Mouse (Mus musculus) brain, embryonic 18.5 days (tissue): ENCODE measurements around the gene Pla2g2d.

Experiments used
- DNase-seq: peaks from one replicate; pipeline ENCODE4 v3.0.0-alpha.2; 2012; ENCODE audit warnings: low read depth, low spot score

Pla2g2d gene

DNA sequence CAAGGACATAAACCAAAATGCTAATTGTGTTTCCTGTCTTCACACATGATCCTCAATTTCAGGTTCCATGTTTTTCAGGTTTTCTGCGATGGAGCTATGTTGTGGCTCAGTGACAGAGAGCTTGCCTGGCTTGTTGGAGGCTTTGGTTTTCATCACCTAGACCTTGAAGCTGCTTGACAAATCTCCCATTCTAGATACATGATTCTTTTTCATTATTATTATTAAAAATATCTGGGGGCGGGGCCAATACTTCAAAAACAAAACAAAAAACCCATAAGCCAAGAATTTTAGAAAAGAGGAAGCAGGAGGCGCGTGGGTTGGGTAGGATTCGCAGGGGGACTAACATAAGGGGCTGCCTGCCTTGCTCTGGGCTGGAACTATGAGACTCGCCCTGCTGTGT lies at the start of gene Pla2g2d:
Gene Pla2g2d (plus strand): TSS at position 301 of the 400 bp plus-strand sequence.
- no peak for DNase-seq

DNA sequence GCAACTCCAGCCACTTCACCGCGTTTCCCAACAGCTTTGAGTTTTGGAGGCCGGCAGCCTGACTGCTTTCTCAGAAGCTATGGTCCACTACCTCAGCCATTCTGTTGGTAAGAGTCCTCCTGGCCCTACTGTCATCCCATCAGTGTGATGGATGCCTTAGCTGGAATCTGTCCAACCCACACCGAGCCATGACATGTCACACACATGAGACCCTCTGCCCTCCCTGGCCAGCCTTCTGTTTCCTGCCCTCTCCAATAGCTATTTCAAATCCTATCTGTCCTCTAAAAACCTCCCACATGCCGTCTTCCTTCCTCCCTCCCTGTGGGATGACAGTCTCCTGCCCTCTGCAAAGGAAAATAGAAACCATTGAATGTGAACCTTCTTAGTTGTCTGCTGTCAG lies 49.8 kb upstream of the Pla2g2d start:
- DNase-seq = no peak

DNA sequence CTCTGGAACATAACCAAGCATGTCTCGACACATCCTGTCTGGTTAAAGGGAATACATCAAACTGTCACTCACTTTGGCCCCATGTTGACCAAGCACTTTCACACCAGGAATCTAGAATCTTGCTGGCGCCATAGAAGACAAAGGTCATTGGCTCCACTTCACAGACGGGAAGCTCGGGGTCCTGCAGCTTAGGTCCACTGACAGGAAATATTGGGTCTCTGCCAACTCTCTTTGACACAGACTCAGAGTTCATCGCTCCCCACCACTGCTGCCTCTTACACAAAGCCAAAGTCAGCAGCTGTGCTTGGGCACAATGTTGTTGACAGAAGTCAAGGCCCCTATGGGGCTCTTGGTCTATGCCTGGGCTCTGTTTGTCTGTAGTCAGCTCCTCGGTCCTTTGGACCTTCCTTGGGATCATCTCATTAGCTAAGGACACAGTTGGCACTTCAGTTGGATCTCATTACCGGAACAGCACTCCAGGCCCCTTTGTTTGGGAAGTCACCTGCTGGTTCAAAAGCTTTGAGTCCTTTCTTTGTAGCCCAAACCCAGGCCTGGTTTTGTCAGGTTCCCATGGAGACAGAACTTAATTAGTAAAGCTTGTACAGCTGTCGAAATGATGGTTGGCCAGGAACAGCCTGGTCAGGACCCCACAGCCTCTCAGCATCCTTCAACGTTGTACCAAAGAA lies 46.4 kb upstream of the Pla2g2d start:
- no peak for DNase-seq

DNA sequence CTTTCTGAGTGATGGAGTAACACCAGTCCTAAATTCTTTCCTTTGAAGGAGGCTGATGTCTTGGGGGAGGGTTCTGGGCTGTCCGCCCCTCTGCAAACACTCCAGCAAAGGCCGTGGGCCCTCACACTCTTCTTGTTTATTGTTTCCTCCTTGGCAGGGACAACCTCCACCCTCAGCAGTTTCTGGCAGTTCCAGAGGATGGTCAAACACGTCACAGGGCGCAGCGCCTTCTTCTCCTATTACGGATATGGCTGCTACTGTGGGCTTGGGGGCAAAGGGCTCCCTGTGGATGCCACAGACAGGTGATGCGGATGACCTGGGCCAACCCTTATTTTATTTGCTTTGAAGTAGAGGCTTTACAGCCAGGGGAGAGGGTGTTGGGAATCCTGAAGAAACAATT lies 41.4 kb upstream of the Pla2g2d start:
- no peak for DNase-seq

DNA sequence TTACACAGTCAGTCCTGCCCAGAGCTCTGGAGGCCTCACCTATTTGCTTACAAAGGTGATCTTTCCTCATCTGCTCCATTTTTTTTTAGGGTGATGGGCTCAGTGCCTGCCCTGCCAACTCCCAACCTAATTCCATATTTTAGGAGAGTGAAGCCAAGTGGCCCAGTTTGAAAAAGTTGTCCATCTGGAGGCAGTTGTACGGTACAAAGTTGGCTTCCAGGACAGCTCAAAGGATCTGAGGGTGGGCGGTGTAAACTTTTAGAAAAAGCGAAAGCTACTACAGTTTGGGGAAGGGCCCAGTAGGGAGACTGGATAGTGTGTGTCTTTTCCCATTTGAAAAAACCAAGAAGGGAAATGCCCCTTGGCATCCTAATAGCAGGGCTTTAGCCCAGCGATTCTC lies 40.7 kb upstream of the Pla2g2d start:
- DNase-seq = no peak

DNA sequence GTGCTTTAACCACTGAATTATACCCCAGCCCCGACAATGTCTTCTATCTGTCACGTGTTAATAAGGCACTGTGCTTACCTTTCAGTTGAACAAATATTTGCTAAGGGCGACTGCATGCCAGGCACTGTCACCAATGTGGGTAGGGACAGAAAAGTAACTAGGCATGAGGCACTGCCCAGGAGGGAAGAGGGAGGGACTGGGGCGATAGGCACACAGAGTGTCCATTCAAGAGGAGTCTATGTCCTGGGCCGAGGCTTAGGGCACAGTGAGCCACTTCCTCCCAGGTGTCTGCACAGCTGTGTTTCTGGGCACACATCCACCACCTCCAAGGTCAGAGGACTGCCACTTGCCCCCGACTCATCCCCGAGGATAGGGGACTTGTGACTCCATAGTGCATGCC lies 38.5 kb upstream of the Pla2g2d start, which contains the start of gene Ubxn10:
Gene Ubxn10 (minus strand): TSS at position 137 of the 400 bp plus-strand sequence.
- no peak for DNase-seq

DNA sequence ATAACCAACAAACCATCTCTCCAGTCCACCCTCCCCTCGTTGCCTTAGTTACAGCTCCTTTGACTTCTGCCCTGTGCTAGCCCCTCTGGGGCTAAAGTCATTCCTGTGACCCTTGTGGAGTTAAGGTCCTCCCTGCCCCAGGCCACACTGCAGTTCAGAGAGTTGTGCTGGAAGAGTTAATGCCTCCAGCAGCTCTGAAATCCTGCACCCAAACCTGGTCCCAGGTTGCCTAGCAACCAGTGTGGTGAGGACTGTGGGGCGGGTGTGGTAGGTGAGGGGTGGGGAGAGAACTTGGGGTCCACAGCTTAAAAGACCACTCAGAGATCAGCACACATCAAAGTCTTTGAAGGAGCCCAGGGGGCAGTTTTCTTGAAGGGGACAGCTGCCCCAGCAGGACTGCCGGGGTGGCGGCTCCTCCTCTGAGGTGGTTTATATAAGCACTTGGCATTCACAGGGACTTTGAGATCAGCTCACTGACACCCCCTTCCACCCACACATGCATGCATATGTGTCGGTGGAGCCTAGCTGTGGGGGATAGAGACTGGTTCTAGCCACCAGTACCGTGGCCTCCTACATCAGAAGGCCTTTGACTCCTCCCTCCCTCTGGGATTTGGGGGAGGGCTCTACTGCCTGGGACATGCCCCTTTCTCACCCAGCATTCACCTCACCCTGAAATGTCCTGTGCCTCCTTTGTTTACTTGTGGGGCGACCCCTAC lies 36.2 kb upstream of the Pla2g2d start:
- DNase-seq = no peak

DNA sequence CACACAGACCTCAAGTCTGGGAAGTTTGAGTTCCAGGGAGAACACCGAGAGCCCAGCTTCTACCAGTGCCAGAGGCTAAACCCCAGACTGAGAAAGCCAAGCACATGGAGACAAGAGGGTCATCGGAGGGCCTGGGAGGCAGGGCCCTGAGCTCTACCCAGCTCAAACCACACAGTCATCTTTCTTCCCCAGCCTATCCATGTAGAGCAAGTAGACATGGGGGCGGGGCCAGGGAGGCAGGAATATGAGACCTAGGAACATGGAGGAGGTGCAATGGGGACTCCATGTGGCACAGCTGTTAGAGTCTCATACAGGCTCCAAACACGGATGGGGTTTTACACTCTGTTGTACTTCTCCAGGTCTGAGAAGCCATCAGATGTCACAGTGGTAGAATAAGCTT lies 29.7 kb upstream of the Pla2g2d start:
- DNase-seq = no peak

DNA sequence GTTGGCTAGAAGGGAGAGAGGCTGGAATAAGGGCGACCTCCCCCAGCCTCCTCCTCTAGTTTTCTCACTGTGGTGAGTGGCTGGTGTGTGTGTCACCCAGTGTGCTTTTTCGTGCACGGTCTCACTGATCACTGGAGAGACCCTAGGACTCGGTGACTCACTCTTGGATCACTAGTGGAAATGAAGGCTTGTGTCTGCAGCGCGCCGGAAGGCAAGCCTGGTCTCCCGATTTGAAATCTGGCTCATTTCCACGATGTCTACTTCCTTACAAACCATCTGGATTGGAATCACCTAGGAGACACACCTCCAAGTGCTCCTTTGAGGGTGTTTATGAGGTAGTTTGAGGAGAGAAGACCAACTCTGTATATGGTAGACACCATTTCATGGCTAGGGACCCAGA lies 28.7 kb upstream of the Pla2g2d start:
- no peak for DNase-seq

DNA sequence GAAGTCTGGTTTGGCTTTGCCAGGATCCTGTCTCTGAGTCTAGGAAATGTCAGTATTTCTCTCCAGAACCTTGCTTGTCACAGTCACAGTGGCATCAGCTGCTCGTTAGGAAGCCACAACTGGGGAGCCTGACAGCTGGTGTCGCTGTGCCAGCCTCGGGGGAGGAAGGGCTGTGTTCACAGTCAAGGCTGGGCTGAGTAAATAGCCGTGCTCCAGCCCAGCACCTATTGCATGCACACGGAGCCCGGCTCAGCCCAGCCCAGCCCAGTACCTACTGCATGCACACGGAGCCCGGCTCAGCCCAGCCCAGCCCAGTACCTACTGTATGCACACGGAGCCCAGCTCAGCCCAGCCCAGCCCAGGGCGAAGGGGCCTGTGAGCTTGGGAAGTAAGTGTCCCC lies 27.7 kb upstream of the Pla2g2d start:
- DNase-seq = no peak

DNA sequence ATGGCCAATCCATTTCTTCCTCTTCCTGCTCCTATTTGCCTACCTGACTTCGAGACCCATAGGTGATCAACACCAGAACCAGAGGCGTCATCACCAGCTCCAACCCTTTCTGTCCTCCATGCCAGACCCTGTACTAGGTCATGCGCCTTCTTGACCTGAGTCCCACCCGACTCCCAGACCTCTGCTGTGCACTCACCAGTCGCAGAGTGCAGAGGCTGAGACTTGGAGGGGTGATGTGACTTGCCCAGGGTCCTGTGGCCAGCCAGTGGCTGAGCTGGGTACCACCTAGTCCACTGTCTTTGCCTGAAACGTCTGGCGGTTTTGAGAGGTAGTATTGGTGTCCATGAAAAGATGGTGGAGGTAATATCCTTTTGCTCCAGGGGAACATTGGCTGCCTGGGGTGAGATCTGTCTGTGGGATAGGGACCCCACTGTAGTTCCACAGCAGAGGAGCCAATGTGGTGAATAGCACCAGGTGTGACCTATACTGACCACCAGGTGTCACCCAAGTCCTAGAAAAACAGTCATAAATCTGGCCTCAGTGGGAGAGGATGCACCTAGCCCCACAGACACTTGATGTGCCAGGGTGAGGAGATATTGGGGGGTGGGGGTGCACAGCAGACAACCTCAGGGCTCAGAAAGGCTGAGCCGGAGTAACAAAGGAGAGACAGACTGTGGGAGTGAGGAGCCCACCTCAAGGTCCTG lies 27.0 kb upstream of the Pla2g2d start:
- DNase-seq = no peak

DNA sequence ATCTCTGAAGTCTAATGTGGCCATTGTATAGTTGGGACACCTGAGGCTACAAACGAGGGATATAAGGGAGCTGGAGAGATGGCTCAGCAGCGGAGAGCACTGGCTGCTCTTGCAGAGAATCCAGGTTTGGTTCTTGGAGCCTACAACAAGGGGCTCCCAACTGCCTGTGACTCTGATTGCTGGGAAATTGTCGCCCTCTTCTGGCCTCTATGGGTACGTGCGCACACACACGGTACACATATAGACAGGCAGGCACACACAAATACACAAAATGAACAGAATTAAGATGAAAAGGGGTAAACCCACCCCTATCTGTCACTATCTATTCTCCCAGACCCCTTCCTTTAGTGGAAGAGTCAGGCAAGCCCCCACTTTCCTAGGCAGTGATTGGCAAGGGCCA lies 22.9 kb upstream of the Pla2g2d start:
- no peak for DNase-seq

DNA sequence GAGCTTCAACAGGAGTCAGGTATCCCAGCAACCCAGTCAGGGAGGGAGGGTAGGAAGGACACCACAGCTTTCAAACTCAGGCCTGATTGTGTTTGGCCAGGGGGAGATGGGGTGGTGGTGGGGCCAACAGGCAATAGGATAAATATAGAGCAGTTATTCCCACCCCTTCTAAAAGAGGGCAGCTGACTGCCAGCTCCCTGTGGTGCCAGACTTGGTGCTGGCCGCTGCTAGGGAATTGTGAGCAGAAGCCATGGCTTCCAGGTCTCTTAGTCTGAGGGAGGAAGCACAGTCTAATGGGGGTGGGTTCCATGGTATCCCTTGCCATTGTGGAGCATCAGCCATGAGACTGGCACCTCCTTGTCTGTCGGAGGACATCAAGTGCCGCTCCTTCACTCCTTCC lies 21.9 kb upstream of the Pla2g2d start:
- no peak for DNase-seq

DNA sequence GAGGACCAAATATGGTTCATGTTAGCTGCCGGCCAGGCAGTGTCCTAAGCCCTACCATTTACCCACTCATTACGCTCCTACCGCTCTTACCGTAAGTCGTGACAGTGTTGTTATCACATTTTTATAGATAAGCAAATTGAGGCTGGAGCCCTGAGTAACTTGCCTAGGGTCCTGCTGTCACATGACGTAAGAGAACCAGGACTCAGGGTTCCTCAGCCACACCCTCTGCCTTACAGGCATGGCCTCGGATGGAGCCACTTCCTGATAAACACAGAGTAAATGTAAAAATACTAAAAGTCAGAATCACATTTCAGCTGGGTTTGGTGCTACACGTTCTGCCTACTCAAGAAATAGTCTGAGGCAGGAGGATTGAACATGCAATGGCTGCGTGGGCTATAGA lies 21.1 kb upstream of the Pla2g2d start:
- DNase-seq = no peak

DNA sequence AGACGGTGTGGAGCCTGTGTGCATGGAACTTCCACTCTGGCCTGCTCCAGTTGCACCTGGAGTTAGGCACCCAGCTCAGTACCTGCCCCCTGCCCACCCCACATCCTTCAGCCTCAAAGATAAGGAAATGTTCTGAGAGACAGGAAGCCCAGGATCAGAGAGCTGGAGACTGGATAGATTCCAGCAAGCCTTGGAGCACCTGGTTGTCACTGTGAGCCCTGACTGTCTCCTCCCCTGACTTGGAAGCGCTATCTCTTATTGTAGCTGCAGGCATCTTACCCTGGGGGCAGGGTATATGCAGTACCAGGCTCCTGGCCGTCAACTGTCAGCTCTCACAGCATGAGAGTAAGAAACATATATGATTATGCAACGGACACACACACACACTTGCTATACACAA lies 20.1 kb upstream of the Pla2g2d start:
- no peak for DNase-seq

DNA sequence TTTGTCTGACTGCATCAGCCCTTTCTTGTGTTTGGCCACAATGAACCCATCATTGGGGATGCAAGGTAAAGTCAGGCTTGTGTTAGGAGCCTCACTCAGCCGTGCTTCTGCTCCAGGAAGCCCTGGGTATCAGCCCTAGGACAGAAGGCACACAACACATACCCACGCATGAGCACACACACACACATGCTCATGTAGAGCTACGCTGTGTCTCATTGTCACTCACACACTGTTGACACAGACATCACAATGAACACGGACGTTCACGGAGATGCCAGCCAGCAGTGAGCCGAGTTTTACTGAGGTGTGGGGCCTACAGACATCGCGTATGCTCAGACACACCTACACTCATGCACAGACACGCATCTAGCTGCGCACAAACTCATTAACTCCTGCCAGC lies 19.6 kb upstream of the Pla2g2d start:
- DNase-seq = no peak

DNA sequence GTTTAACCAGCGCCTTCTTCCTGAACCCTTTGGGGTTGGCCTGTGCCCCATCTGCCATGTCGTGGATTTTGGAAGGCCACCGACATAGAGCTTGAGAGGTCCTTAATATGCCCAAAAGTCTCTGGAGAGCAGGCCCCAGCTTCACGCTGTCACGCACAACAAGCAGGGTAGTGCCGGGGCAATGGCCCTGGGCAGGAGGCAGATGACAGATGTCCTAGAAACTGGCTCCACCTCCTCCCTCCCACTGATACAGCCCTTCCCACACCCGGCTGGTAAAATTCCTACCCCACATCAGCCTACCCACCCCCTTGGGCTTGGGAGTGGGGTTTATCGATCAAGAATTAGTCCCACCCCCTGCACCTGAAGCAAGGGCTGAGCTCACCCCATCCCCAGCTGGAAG lies 18.1 kb upstream of the Pla2g2d start, which contains the start of gene Pla2g2f:
Gene Pla2g2f (minus strand): TSS at position 211 of the 400 bp plus-strand sequence.
- DNase-seq = no peak

DNA sequence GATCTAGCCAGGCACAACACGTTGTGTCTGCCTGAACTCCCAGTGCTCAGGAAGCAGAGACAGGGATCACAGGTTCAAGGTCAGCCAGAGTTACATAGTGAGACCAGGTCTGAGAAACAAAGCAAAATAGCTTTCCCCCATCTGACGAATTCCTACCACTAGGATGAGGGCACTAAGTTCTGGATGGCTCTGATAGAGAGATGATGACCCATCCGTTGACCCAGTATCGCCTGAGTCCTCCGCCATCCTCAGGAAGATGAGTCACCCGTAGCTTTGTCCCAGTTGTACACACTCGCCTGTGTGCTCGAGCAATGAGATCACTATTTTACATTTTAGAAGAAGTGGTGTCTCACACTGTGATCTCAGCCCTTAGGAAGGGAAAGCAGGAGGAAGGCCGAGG lies 13.3 kb upstream of the Pla2g2d start:
- DNase-seq = no peak

DNA sequence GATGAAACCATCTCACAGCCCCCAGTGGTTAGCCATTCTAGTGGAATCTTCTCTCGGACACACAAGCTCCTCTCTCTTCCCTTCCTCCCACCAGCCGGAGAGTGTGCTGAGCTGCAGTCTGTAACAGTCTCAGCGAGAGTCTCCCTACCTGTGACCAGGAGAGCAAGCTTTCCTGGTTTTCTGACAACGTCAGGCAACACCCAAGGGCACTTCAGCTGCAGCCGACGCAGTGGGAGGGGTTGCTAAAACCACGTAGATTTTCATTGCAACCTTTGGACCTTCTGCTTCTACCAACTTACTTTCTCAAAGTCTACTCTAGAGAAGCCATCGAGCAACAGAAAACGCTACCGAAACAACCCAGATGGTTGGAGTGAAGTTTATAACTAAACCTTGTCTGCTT lies 3.6 kb upstream of the Pla2g2d start:
- no peak for DNase-seq

DNA sequence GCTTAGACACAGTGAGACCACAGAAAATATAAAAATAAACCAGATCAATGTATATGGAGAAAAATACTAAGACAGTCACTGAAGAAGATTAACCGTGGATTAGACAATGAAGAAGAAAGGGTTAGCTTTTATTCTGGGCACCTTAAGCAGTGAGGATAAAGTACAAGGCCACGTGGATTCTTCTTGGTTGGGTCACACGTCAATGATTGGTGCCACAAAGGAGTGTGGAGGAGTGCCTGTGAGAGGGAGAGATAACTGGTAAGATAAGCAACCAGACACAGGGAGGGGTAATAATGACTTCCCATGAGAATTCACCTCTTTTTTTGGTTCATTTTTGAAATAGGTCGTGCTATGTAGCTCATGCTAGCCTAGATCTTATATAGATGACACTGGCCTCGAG lies 3.1 kb upstream of the Pla2g2d start:
- DNase-seq = no peak

DNA sequence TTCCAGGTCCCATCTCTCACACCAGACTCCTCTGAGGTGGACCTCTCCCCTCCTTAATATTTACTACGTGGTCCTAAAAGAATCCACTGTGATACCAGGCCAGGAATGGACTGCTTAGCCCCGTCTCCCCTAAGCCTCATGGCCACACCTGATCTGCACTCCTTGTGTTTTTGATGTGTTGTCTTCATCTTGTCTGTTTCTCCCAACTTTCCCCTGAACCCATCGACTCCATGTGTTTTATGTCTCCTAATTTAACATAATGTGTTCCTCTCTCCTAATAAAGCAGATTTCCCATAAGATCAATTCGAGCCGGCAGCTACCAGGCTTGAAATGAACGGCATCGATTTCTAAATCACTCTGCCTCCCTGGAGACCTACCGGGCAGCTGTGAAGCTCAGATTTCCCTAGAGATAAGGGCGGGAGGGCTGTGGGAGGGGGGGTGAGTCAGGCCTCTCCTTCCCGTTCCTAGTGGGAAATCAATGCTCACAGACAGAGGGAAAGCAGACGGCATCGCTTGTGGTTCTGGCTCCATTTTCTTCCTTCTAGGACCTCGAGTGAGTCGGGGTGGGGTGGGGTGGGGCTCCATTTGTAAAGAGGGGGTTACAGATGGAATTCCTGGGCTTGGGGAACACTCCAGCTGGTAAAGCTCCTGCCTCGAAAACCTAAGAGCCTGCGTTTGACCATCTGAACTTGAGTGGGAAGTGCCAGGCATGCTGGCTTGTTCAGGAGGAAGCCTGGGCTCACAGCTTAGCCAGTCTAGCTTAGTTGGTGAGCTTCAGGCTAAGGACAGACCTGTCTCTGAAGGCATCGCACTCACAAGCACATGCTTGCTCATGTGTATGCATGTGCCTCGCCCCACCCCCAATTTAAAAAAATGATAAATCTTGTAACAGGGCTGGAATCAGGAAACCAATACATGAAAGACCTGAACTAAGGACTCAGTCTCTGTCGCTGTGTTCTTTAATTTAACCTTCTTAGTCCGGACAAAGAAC lies 2.2 kb downstream of the Pla2g2d start:
- no peak for DNase-seq

DNA sequence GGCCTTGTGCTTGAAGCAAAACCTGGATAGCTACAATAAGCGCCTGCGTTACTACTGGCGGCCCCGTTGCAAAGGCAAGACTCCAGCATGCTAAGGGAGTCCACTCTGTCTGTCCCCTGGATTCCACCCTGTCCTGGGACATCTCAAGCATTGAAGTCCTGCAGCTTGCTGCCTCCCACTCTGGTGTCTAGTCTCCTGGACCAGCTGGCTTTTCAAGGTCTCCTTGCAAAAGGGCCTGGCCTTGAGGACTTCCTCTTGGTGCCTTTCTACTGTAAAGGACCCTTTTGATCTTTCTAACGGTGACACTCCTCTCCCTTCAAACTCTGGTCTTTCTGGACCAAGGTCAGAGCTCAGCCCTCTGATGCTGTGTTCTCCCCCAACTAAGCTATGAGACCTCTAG lies 4.8 kb downstream of the Pla2g2d start:
- no peak for DNase-seq
